Mouse (Mus musculus) lung, embryonic 16.5 days (tissue): ENCODE results near the gene Vamp2. TPM values are rescaled to one million over a fixed set of nuclear protein-coding genes. Genes with fewer than 3 reads are reported as not detected.

Experiments used
- ATAC-seq: fragments of 200-750 bp; cut with Nextera tagmentation; 2 replicates; pipeline ENCODE4 v1.8.0; 2017; ENCODE audit warnings: low read depth, mild to moderate bottlenecking, moderate library complexity
- H3K27ac ChIP-seq: fragments of 300-500 bp; sonication (generic); 2 replicates; pipeline ENCODE4 v1.5.1; 2014; ENCODE audit warnings: mild to moderate bottlenecking, control low read depth, low read length
- H3K27me3 ChIP-seq: fragments of 300-500 bp; sonication (generic); 2 replicates; pipeline ENCODE4 v1.6.1; 2014; ENCODE audit warnings: low read depth, low read length, mixed read lengths; ENCODE audit not compliant: control insufficient read depth, insufficient read depth
- H3K36me3 ChIP-seq: fragments of 300-500 bp; sonication (generic); 2 replicates; pipeline ENCODE4 v1.6.1; 2014; ENCODE audit warnings: low read length; ENCODE audit not compliant: control insufficient read depth, insufficient read depth
- H3K4me1 ChIP-seq: fragments of 300-500 bp; sonication (generic); replicated peaks from 2 replicates; pipeline ENCODE4 v1.6.1; 2014; ENCODE audit warnings: low read length, mixed read lengths; ENCODE audit not compliant: control insufficient read depth, insufficient read depth
- H3K4me2 ChIP-seq: fragments of 300-500 bp; sonication (generic); 2 replicates; pipeline ENCODE4 v1.6.1; 2014; ENCODE audit warnings: low read depth, low read length, control low read depth
- H3K4me3 ChIP-seq: fragments of 300-500 bp; sonication (generic); 2 replicates; pipeline ENCODE4 v1.5.1; 2014; ENCODE audit warnings: mild to moderate bottlenecking, low read length, control low read depth
- H3K9ac ChIP-seq: fragments of 300-500 bp; sonication (generic); 2 replicates; pipeline ENCODE4 v1.6.1; 2014; ENCODE audit warnings: low read length, control low read depth
- H3K9me3 ChIP-seq: fragments of 300-500 bp; sonication (generic); 2 replicates; pipeline ENCODE4 v1.6.1; 2016; ENCODE audit warnings: low read length; ENCODE audit not compliant: control insufficient read depth
- WGBS: fragments of 180-500 bp; shearing (Covaris S2); extraction: QIAGEN DNeasy Blood & Tissue Kit; methylation state at CpG from one replicate; pipeline ENCODE4 v1.1.7; 2014; 5-methylcytosine and 5-hydroxymethylcytosine counted together
- polyA plus RNA-seq: library from polyadenylated mRNA; unstranded; fragments of >200 nt; fragmentation: Nextera tagmentation; extraction: Ambion mirVana; gene quantifications from 2 replicates; pipeline ENCODE4 v1.2.1, GENCODE M21; 2015

Vamp2 gene
- polyA plus RNA-seq, 1 experiment from 2014 or later, result 85.2 TPM

DNA sequence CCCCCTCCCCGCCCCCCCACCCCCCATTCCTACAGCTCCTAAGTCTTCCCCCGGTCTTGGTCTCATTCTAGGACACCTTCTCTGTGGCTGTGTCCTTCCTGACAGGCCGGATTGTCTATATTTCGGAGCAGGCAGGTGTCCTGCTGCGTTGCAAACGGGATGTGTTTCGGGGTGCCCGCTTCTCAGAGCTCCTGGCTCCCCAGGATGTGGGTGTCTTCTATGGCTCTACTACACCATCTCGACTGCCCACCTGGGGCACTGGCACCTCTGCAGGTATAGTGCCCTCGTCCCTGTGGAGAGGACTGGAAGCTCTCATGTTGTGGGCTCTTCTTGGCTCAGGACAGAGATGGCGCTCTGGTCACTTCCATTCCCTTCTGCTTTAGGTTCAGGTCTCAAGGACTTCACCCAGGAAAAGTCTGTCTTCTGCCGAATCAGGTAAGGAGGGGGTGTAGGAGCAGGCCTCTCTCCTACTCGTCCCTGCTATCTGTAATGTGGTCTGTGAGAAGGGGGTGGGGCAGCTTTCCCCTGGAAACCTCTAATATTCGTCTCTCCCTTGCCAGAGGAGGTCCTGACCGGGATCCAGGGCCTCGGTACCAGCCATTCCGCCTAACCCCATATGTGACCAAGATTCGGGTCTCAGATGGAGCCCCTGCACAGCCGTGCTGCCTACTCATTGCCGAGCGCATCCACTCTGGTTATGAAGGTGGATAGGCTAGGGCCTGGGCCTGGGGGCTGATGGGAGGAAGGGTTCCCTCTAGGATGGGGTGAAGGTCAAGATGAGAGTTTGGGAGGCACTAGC, 13.5 kb downstream of the Vamp2 start:
- Histone ChIP-seq H3K4me1 (peaks cover 31% of the 10 kb centered on the region), H3K4me2 (no peak overlapping the region), H3K9ac (no peak overlapping the region), H3K4me3 (no peak overlapping the region), H3K27ac (no peak overlapping the region), H3K27me3 (no peaks in the 10 kb centered on the region), H3K36me3 (peaks cover 57% of the 10 kb centered on the region), H3K9me3 (no peaks in the 10 kb centered on the region)
- ATAC-seq, result no peak
- 87% methylated on average over 21 of the region's 21 CpGs for WGBS

DNA sequence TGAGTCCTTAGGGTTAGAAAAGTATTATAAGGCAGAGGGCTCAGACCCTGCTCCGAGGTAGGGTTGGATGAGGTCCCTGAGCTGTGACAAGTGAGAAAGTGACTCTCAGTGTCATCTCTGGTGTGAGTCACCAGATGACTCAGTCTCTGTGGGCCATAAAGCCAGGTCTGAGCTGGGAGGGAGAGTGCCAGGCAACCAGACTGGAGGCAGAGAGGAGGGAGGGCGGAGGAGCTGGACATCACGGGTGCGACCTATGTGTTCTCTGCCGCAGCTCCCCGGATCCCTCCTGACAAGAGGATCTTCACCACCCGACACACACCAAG, 14.1 kb downstream of the Vamp2 start:
- no peak for ATAC-seq
- H3K4me1 ChIP-seq, result peaks cover 31% of the 10 kb centered on the region
- peaks cover 61% of the 10 kb centered on the region for H3K36me3 ChIP-seq
- H3K4me2 ChIP-seq, result no peak overlapping the region
- H3K27me3 ChIP-seq, result no peaks in the 10 kb centered on the region
- H3K4me3 ChIP-seq, result no peak overlapping the region
- 90% methylated on average over 7 of the region's 7 CpGs for WGBS
- no peaks in the 10 kb centered on the region for H3K9me3 ChIP-seq
- no peak overlapping the region for H3K27ac ChIP-seq
- H3K9ac ChIP-seq, result no peak overlapping the region

DNA sequence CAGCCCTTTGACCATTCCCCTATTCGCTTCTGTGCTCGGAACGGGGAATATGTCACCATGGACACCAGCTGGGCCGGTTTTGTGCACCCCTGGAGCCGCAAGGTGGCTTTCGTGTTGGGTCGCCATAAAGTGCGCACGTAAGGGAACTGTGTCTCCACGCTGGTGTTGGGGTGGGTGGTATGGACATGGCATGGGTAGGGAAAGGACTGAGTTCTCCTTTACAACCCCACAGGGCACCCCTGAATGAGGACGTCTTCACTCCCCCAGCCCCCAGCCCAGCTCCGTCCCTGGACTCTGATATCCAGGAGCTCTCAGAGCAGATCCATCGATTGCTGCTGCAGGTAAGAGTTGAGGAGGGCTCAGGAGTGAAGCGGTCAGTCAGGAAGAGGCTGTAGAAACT, 14.8 kb downstream of the Vamp2 start:
- Histone ChIP-seq H3K36me3 (peaks cover 67% of the 10 kb centered on the region), H3K27ac (no peak overlapping the region), H3K9me3 (no peaks in the 10 kb centered on the region), H3K9ac (no peak overlapping the region), H3K27me3 (no peaks in the 10 kb centered on the region), H3K4me2 (no peak overlapping the region), H3K4me1 (peaks cover 25% of the 10 kb centered on the region), H3K4me3 (no peak overlapping the region)
- ATAC-seq, result no peak
- 95% methylated on average over 14 of the region's 14 CpGs for WGBS

DNA sequence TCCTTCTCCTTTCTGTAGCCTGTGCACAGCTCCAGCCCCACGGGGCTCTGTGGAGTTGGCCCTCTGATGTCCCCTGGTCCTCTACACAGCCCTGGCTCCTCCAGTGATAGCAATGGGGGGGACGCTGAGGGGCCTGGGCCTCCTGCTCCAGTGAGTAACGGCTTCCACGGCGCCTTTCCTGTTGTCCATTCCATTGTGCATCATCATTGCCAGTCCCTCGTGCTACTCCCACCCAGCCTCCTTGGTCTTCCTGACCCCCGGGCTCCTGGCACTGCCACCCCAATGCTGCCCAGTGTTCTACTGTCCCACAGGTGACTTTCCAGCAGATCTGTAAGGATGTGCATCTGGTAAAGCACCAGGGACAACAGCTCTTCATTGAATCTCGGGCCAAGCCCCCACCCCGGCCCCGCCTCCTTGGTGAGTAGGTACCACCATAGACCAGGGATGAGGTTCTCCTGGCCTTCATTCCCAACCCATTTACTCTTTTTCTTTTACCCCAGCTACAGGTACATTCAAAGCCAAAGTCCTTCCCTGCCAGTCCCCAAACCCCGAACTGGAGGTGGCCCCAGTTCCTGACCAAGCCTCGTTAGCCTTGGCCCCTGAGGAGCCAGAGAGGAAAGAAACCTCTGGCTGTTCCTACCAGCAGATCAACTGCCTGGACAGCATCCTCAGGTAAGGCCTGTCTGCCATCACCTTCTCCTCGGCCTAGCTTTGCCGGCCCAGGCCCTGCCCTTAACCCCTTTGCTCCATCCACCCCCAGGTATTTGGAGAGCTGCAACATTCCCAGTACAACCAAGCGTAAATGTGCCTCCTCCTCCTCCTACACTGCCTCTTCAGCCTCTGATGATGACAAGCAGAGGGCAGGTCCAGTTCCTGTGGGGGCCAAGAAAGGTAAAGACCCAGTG, 15.5 kb downstream of the Vamp2 start:
- H3K9me3 ChIP-seq, result no peaks in the 10 kb centered on the region
- no peak overlapping the region for H3K27ac ChIP-seq
- H3K27me3 ChIP-seq, result no peaks in the 10 kb centered on the region
- peaks cover 19% of the 10 kb centered on the region for H3K4me1 ChIP-seq
- no peak overlapping the region for H3K4me2 ChIP-seq
- no peak overlapping the region for H3K4me3 ChIP-seq
- no peak overlapping the region for H3K9ac ChIP-seq
- 89% methylated on average over 15 of the region's 15 CpGs for WGBS
- H3K36me3 ChIP-seq, result peaks cover 73% of the 10 kb centered on the region
- no peak for ATAC-seq

DNA sequence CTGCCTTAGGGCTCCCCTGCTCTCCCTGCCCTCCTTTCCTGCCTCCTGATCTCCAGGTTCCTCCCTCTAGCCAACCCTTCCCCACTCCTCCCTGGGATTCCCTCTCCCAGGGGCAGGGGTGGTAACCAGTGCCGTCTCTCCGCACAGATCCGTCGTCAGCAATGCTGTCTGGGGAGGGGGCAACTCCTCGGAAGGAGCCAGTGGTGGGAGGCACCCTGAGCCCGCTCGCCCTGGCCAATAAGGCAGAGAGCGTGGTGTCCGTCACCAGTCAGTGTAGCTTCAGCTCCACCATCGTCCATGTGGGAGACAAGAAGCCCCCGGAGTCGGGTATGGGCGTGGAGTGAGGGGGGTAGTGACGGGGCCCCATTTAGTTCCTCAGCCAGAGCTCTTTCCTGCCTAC, 16.2 kb downstream of the Vamp2 start:
- H3K9me3 ChIP-seq, result no peaks in the 10 kb centered on the region
- H3K4me2 ChIP-seq, result no peak overlapping the region
- H3K27ac ChIP-seq, result no peak overlapping the region

DNA sequence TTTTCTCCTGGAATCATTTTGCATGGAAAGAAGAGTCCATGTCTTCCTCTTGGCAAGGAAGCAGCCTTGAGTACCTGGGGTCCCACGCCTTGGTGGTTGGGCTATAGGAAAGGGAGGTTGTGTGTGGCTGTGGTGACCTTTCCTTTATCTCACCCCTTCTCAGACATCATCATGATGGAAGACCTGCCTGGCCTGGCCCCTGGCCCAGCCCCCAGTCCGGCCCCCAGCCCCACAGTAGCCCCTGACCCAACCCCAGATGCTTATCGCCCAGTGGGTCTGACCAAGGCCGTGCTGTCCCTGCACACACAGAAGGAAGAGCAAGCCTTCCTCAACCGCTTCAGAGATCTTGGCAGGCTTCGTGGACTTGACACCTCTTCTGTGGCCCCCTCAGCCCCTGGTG, 16.9 kb downstream of the Vamp2 start:
- 73% methylated on average over 6 of the region's 6 CpGs for WGBS
- Histone ChIP-seq H3K36me3 (peaks cover 81% of the 10 kb centered on the region), H3K4me3 (no peak overlapping the region), H3K27ac (no peak overlapping the region), H3K4me2 (no peak overlapping the region), H3K4me1 (peaks cover 15% of the 10 kb centered on the region), H3K9ac (no peak overlapping the region), H3K9me3 (no peaks in the 10 kb centered on the region), H3K27me3 (no peaks in the 10 kb centered on the region)
- ATAC-seq, result no peak

More for the DNA sequence above, 16.2 kb downstream of the Vamp2 start:
- Histone ChIP-seq H3K36me3 (peaks cover 79% of the 10 kb centered on the region), H3K4me1 (peaks cover 17% of the 10 kb centered on the region), H3K9ac (no peak overlapping the region), H3K4me3 (no peak overlapping the region), H3K27me3 (no peaks in the 10 kb centered on the region)
- no peak for ATAC-seq
- 86% methylated on average over 14 of the region's 14 CpGs for WGBS

DNA sequence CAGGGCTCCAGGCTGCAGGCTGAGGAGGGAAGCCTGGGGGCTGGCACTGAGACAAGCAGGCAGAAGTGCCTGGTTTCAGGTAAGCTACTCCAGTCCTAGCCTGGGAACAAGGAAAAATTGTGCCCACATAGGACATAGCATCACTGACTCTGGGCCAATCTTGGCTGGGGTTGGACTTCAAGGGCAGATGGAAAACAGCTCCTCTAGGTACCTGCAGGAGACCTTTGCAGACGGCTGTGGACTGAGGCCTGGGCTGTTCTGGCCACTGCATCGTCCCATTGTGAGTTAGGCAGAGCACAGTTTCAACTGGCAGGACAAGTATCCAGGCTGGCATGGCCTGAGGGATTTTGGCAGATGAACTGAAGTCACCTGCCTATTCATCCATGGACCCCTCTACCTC, 17.5 kb downstream of the Vamp2 start:
- no peak for ATAC-seq
- no peak overlapping the region for H3K27ac ChIP-seq
- no peak overlapping the region for H3K4me3 ChIP-seq
- no peak overlapping the region for H3K4me2 ChIP-seq
- no peaks in the 10 kb centered on the region for H3K27me3 ChIP-seq
- H3K4me1 ChIP-seq, result peaks cover 9% of the 10 kb centered on the region
- peaks cover 79% of the 10 kb centered on the region for H3K36me3 ChIP-seq
- no peak overlapping the region for H3K9ac ChIP-seq
- WGBS, result 91% methylated on average over 2 of the region's 2 CpGs
- H3K9me3 ChIP-seq, result no peaks in the 10 kb centered on the region

DNA sequence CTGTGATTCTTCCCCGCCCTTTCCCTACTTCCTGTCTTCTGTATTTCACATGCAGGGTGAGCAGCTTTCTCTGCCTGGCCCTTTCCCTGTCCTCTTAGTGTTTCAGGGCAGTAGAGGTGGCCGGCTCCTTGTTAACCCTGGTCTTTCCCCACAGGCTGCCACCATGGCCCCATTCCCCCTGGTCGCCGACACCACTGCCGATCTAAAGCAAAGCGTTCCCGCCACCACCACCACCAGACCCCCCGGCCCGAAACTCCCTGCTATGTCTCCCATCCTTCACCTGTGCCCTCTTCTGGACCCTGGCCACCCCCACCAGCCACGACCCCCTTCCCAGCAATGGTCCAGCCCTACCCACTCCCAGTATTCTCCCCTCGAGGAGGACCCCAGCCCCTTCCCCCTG, 18.0 kb downstream of the Vamp2 start:
- 90% methylated on average over 11 of the region's 11 CpGs for WGBS
- ATAC-seq, result no peak
- H3K4me1 ChIP-seq, result peaks cover 10% of the 10 kb centered on the region; the same call in 1 of the 2 replicates
- H3K4me2 ChIP-seq, result no peak overlapping the region
- H3K9me3 ChIP-seq, result no peaks in the 10 kb centered on the region
- H3K9ac ChIP-seq, result no peak overlapping the region
- H3K27ac ChIP-seq, result no peak overlapping the region
- peaks cover 74% of the 10 kb centered on the region for H3K36me3 ChIP-seq
- no peak overlapping the region for H3K4me3 ChIP-seq
- H3K27me3 ChIP-seq, result no peaks in the 10 kb centered on the region

DNA sequence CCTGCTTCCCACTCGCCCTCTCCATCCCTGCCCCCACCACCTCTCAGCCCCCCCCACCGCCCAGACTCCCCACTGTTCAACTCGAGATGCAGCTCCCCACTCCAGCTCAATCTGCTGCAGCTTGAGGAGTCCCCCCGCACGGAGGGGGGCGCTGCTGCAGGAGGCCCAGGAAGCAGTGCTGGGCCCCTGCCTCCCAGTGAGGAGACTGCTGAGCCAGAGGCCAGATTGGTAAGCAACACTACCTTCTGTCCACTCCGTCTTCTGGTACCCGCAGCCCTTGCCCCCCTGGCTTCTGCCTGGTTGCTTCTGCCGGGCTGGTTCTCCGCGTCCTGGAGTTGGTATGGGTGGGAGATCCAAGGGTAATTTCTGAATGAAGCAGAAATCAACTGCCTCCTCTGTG, 18.6 kb downstream of the Vamp2 start:
- no peak overlapping the region for H3K27ac ChIP-seq
- H3K9me3 ChIP-seq, result no peaks in the 10 kb centered on the region
- no peak overlapping the region for H3K9ac ChIP-seq
- peaks cover 69% of the 10 kb centered on the region for H3K36me3 ChIP-seq
- no peak overlapping the region for H3K4me2 ChIP-seq
- peaks cover 11% of the 10 kb centered on the region; the same call in 1 of the 2 replicates for H3K4me1 ChIP-seq
- ATAC-seq, result no peak
- no peak overlapping the region for H3K4me3 ChIP-seq
- H3K27me3 ChIP-seq, result no peaks in the 10 kb centered on the region
- WGBS, result 81% methylated on average over 11 of the region's 11 CpGs
